Mouse (Mus musculus): ENCODE results near the gene Tesk1.

DNA sequence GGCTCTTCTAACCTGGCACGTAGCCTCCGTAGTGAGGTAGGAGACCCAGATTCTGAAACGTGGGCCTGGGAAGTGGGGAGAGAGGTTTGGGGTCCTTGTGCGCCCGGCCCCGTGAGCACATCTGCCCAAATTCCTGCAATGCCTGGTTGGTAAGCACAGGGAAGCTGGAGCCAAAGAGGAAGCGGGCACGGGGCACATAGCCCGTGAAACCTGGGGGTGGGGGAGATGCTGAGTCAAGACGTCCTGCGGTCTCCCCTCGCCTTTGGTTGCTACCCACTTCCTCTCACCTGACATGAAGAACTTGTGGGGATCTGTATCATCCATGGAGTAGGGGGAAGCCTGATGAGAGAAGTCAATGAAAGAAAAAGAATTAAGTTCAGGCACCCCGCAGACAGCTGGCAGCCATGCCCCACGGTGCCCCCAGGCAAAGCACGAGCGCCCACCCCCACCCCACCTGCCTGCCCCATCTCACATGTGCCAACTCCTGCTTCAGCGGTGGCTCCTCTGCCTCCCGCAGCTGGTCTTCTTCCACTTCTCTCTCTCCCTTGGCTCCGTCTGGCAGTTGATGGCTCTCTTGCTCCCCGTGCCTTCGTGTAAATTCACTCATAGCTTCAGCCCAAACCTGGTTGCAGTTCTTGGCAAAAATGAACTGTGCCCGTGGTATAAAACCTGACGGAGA, 14.1 kb upstream of the Tesk1 start:
- TF ChIP-seq CTCF (IDR thresholded peaks at IDR 0.05; ENCODE audit: low read depth, low read length) (no peak), POLR2A (IDR thresholded peaks at IDR 0.05; ENCODE audit: borderline replicate concordance, low read depth, low read length) (no peak)

Measured in bone marrow macrophage, adult 2 months (primary cell).